Mouse (Mus musculus) G1E (cell line): ENCODE measurements at regions not wholly inside any gene's neighbourhood (a gene's known extent, or its start where the extent isn't known, plus 50 kb on each side); places are given as distances from the start of the nearest gene placed in this dataset.

Experiments used
- ATAC-seq: 2 replicates; pipeline ENCODE4 v1.8.0; 2016; ENCODE audit warnings: mild to moderate bottlenecking; ENCODE audit not compliant: insufficient number of reproducible peaks, poor library complexity, low FRiP score, severe bottlenecking; ENCODE audit errors: extremely low read depth
- DNase-seq: peaks from one replicate; pipeline ENCODE4 v3.0.0; 2012; ENCODE audit warnings: low spot score
- H3K27me3 ChIP-seq: 2 replicates; pipeline ENCODE4 v1.6.1; 2012; ENCODE audit warnings: mild to moderate bottlenecking, low read length, inconsistent platforms; ENCODE audit not compliant: insufficient read depth
- H3K36me3 ChIP-seq: replicated peaks from 2 replicates; pipeline ENCODE3; 2012; ENCODE audit warnings: mild to moderate bottlenecking, inconsistent platforms
- H3K4me1 ChIP-seq: 2 replicates; pipeline ENCODE4 v1.6.1; 2012; ENCODE audit warnings: low read depth, low read length, inconsistent platforms, mixed read lengths; ENCODE audit not compliant: insufficient read depth
- H3K4me3 ChIP-seq: 2 replicates; pipeline ENCODE4 v1.5.1; 2012; ENCODE audit warnings: low read depth, mild to moderate bottlenecking, inconsistent platforms, low read length, moderate library complexity, mixed read lengths
- H3K9me3 ChIP-seq: replicated peaks from 2 replicates; pipeline ENCODE4 v1.6.1; 2012; ENCODE audit warnings: inconsistent platforms
- CTCF ChIP-seq: IDR thresholded peaks from 2 replicates; pipeline ENCODE4 v1.5.1; 2012; ENCODE audit warnings: low read depth, low read length, inconsistent platforms, mixed read lengths
- GATA1 ChIP-seq: IDR thresholded peaks from 2 replicates; pipeline ENCODE4 v1.6.1; 2012; ENCODE audit warnings: borderline replicate concordance, low read length, inconsistent platforms, mixed read lengths
- GATA2 ChIP-seq: IDR thresholded peaks from 2 replicates; pipeline ENCODE4 v1.6.1; 2012; ENCODE audit warnings: low read depth, low read length, inconsistent platforms, borderline replicate concordance
- POLR2AphosphoS5 ChIP-seq: IDR thresholded peaks from 2 replicates; pipeline ENCODE4 v1.6.1; 2012; ENCODE audit warnings: low read depth, low read length, inconsistent platforms; ENCODE audit not compliant: insufficient replicate concordance
- TAL1 ChIP-seq: conservative IDR thresholded peaks from 2 replicates; pipeline ENCODE4 v1.6.1; 2012; ENCODE audit warnings: low read depth, low read length, inconsistent platforms, mixed read lengths

GRCm38 (mm10) chr14:24081911-24082558 lies 67.7 kb upstream of the Kcnma1 start:
- Histone ChIP-seq H3K27me3 (peaks cover 13% of the 10 kb centered on the region), H3K4me3 (no peak overlapping the region), H3K4me1 (no peaks in the 10 kb centered on the region), H3K36me3 (no peaks in the 10 kb centered on the region), H3K9me3 (no peaks in the 10 kb centered on the region)
- ATAC-seq (no peak), DNase-seq (no peak)
- TF ChIP-seq TAL1, result no peak
- no peak for TF ChIP-seq POLR2AphosphoS5
- no peak for TF ChIP-seq CTCF
- no peak for TF ChIP-seq GATA1
- TF ChIP-seq GATA2, result no peak

GRCm38 (mm10) chr14:24068693-24069092 lies 54.4 kb upstream of the Kcnma1 start:
- ATAC-seq (no peak), DNase-seq (no peak)
- H3K9me3 ChIP-seq, result no peaks in the 10 kb centered on the region
- no peaks in the 10 kb centered on the region for H3K4me1 ChIP-seq
- TF ChIP-seq CTCF (peak; percentile 21; the same call in 1 of the 2 replicates), TAL1 (no peak)
- H3K27me3 ChIP-seq, result peaks cover 2% of the 10 kb centered on the region; the same call in 1 of the 2 replicates
- no peak overlapping the region for H3K4me3 ChIP-seq
- no peaks in the 10 kb centered on the region for H3K36me3 ChIP-seq

GRCm38 (mm10) chr14:24067657-24068056 lies 53.4 kb upstream of the Kcnma1 start:
- Histone ChIP-seq H3K4me3 (no peak overlapping the region), H3K27me3 (no peaks in the 10 kb centered on the region; the same call in 1 of the 2 replicates), H3K4me1 (no peaks in the 10 kb centered on the region), H3K9me3 (no peaks in the 10 kb centered on the region), H3K36me3 (no peaks in the 10 kb centered on the region)
- TF ChIP-seq GATA1 (no peak), TAL1 (no peak), GATA2 (no peak), CTCF (peak; percentile 74), POLR2AphosphoS5 (no peak)
- DNase-seq (no peak), ATAC-seq (no peak)

- H3K4me1 ChIP-seq, result no peaks in the 10 kb centered on the region
- H3K27me3 ChIP-seq, result no peaks in the 10 kb centered on the region
- H3K4me3 ChIP-seq, result no peak overlapping the region
- H3K9me3 ChIP-seq, result no peaks in the 10 kb centered on the region
- H3K36me3 ChIP-seq, result no peaks in the 10 kb centered on the region
- DNase-seq (no peak), ATAC-seq (no peak)
- no peak for TF ChIP-seq POLR2AphosphoS5
- no peak for TF ChIP-seq GATA1
- TF ChIP-seq TAL1, result no peak
- no peak for TF ChIP-seq CTCF
- TF ChIP-seq GATA2, result no peak
Measured at GRCm38 (mm10) chr14:24065231-24065767, 51.0 kb upstream of the Kcnma1 start.
